Mouse (Mus musculus) fat pad, adult 2 months (tissue): ENCODE measurements around the gene Mapk11.

Experiments used
- DNase-seq: peaks from one replicate; pipeline ENCODE4 v3.0.0-alpha.2; 2011; ENCODE audit warnings: low read depth, low spot score; ENCODE audit errors: extremely low read depth

Mapk11 gene

GRCm38 (mm10) chr15:89149271-89150040 lies at the start of gene Mapk11:
TSS of gene Mapk11 (minus strand) at chr15:89149628.
- DNase-seq: no peak

DNA sequence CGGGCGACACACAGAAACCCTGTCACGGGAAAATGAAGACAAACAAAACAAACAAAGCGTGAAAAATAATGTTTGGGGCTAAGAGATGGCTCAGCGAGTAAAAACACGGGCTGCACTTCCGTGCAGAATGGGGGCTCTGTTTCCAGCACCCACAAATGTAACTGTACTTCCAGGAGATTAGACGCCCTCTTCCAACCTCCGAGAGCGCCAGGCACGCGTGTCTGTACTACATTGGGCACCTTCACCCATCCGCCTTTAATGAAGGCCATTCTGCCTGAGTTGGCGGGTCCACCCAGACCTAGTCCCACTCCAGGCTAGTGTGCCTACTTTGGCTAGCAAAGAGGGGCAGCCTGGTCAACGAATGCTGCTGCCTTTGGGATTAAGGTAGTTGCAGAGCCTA lies 47.6 kb upstream of the Mapk11 start:
- DNase-seq: no peak

GRCm38 (mm10) chr15:89196313-89196706 lies 46.9 kb upstream of the Mapk11 start, which contains the start of gene Dennd6b:
TSS of gene Dennd6b (minus strand) at chr15:89196496.
- no peak for DNase-seq

DNA sequence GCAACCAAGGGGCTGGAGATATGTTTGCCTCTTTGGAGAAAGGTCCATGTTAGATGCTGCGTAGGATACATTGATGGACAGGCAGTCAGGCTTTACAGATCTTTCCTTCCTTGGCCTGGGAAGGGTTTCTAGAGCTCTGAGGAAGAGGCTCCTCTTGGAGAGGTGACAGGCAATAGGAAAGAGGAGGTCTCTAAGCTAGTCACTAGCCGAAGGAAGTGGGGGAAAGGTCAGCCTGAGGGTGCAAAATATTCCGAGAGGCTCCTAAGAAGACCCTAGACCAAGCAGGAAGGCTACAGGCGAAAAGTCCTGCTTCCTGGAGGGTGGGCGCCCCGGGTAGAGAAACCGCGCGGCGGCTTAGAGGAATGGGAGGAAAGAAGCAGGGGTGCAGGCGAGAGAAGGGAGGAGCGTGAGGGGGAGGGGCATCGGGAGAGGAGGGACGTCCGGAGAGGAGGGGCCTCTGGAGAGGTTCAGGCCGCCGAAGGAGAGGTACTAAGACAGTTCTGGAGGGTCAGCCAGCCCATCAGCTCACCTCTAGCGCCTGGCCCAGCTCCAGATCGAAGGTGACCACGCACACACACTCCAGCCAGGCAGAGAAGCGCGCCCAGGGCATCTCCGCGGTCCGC lies 46.4 kb upstream of the Mapk11 start:
- no peak for DNase-seq

DNA sequence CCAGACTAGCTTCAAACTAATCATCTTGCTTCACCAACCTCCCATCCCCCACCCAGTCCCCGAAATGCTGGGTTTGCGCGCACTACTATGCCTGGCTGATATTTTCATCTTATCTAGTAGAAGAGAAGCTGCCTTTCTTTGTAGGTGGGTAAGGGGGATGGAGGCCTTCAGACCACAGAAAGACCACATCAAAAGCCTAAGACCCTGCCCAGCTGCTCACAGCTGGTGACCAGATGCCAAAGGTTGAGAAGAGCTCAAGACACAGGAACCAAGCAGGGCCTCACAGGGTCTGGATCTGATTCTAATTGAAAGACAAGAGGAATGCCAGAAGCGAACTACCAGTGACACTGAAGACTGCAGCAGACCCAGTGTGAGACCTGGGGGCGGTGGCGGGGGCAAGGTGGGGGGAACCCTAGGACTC lies 45.8 kb upstream of the Mapk11 start:
- no peak for DNase-seq

DNA sequence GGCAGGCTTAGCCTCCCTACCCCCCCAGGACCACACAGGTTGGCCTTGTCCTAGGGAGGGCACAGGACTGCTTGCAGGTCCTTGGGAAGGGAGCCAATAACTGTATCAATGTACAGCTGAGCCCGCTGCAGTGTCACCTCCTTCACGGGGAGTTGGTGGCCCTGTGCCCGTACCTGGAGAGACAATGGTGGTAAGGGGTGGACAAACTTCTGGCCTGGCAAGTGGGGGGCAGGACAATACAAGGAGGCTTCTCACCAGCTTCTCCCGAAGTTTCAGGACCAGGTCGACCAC lies 35.5 kb upstream of the Mapk11 start:
- no peak for DNase-seq

- no peak for DNase-seq
Measured at GRCm38 (mm10) chr15:89184141-89184936, 34.9 kb upstream of the Mapk11 start.

GRCm38 (mm10) chr15:89182842-89183241 lies 33.4 kb upstream of the Mapk11 start:
- DNase-seq: no peak

GRCm38 (mm10) chr15:89182328-89182741 lies 32.9 kb upstream of the Mapk11 start:
- DNase-seq: no peak

- no peak for DNase-seq
Measured at GRCm38 (mm10) chr15:89181561-89182270, 32.3 kb upstream of the Mapk11 start.

- DNase-seq: no peak
Measured at GRCm38 (mm10) chr15:89180571-89181229, 31.3 kb upstream of the Mapk11 start, which contains the start of gene Plxnb2. TSS of gene Plxnb2 (minus strand) at chr15:89180788.

- no peak for DNase-seq
Measured at GRCm38 (mm10) chr15:89180081-89180541, 30.7 kb upstream of the Mapk11 start.

- no peak for DNase-seq
Measured at GRCm38 (mm10) chr15:89179630-89179964, 30.2 kb upstream of the Mapk11 start.

GRCm38 (mm10) chr15:89178954-89179629 lies 29.7 kb upstream of the Mapk11 start:
- peak; percentile 70 for DNase-seq

DNA sequence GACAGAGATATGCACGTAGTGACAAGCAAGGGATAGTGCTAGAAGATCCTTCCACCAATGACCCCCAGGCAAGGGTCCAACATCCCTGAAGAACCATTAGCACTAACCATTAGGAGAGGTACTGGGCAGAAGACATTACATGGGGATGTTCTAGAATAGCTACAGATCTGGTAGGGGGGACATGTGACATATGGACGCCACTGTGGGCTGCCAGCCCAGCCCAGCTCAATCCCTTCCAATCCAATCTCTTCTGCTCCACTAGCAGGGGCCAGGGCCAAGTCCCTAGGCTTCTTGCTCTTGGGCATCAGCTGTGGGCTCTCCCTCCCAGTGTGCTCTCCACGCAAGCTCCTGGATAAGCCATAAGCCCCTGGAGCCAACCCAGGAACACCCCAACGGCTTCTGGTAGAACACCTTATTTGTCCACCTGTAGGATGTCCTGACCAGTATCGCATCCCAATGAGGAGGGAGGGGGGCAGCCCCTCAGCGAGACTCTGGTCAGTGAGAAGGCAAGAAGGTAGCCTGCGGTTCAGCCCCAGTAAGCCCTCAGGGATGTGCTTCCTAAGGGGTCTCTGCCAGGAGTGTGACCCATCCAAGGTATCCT lies 28.9 kb upstream of the Mapk11 start:
- DNase-seq: no peak

DNA sequence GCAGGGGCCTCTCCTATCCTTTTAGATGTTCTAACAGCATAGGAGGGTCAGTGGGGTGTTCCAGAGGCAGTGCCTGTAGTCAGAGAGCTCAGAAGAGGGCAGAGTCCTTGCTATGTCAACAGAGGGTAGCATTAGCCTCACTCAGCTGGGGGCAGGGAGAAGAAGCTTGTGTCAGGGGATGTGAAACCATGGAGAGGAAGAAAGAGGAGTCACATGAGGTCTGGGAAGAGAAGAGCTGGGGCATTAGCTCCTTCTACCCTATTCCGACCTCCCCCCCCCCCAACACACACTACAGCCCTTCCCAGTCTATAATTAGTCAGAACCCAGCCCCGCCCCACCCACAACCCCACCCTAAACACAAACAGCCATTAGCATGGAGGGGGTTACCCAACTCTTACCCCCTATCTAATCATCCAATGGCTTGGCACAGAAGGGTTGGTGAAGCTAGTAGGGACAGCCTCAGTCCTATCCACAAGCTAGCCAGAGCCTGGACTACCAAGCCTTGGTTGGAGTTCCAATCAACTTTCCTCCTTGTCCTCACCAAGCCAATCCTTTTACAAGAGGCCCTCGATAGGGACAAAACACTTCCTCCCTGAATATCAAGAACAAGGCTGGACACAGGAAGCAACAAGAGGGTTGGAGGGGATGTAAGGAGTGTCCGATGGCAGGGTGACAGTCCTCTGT lies 28.3 kb upstream of the Mapk11 start:
- no peak for DNase-seq

DNA sequence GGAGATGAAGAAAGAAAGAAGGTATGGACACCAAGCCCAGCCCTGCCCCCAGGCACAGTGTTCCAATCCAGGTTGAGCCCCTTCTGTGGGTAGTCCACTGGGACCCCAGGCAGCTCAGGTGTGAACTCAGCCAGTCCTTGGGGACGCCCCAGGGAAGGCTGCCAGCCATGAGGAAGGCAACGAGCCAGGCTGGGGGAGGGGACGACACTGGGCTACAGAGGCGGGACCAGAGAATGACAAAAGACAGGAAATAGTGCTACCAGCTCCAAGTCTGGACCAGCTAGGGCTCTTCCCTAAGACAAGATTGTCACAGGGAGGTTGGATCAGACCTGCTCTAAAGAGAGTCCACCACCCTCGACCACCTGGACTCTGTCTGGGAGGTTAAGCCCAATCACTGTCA lies 27.7 kb upstream of the Mapk11 start:
- no peak for DNase-seq

- DNase-seq: no peak
Measured at GRCm38 (mm10) chr15:89175411-89176155, 26.2 kb upstream of the Mapk11 start.
